Mouse (Mus musculus) layer of hippocampus, adult 9-10 months (tissue): ENCODE data around the gene Gpr55.

Experiments used
- DNase-seq: peaks from one replicate; pipeline ENCODE4 v3.0.0; 2022; ENCODE audit warnings: low spot score

Gpr55 gene

DNA sequence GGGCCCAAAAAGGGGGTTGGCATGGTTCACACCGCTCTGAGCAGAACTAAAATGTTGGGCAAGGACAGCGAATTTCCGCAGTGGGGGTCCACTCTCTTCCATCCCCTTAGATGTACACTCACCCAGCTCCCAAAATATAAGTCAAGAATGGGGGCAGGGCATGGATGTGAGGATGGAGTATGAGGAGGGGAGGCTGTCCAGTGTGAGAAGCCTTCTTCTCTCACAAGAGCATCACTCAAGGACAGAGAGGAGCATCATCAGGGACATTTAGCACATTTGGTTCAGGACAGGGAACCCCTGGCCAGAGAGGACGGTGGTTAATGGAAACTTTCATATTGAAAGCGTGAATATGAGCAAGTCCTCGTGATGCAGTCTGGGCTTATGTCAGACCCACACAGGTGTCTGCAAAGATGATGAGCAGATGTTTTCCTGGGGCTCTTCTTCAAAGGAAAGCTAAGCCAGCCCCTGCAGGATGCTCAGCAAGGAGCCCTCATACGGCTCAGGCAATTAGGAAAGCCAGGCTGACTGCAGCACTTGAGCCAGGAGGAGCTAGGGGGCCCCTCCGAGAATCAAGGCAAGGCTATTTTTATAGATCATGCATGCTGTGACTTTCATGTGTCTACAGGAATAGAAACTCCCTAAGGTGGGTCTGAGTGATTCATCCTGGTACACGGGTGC lies 2.7 kb downstream of the Gpr55 start:
- DNase-seq: no peak

DNA sequence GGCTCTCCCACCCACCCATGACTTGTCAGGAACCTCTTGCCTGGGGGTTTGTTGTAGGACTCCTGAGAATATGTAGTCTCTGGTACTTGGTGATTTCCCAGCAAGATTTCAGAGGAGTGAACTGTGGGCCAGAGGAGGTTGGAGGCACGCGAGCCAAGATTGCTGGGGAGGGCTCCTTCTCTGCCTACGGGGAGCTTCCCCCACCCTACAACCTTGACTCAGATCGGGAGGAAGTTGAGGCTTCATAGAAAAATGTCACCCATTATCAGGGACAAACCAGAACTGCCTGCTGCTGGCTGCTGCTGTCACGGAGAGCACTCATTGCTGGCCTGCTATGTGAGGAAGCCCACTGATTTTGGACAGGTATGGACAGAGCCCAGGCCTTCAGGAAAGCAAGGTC lies 3.5 kb downstream of the Gpr55 start:
- no peak for DNase-seq

DNA sequence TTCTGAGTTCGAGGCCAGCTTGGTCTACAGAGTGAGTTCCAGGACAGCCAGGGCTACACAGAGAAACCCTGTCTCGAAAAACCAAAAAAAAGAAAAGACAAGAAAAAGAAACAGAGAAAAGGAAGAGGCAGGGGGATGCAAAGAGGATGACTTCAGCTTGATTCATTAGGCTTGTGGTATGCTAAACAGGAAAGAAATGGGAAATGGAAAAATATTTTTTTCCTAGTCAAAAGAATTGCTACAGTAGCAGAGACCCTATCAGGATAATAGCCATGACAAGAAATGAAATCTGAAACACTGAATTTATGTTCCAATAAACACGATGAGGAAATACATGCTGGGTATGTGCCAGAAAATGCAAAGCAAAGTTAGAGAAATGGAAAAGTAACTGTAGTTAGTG lies 5.7 kb downstream of the Gpr55 start:
- no peak for DNase-seq

DNA sequence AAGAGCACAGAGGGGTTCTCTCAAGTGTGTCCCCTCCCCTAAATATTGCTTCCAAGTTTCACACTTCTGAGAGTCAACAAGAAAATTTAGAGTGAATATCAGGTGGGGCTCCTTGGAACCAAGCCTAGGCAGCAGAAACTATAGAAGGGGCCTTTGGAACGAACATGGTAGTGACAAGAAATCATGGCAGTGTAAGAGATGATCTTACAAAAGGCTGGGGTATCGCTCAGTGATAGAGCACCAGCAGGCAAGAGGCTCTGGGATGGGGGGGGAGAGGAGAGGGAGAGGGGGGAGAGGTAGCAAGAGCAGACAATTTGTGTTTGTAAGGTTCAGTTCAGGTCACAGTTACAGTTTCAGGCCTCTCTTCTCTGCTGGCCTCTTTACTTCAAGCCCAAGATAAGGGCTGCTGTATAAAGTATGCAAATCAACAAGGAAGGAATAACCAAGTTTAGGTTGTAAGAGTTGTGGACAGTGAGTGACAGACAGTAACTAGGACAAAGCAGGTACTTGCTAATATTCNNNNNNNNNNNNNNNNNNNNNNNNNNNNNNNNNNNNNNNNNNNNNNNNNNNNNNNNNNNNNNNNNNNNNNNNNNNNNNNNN lies 11.6 kb downstream of the Gpr55 start:
- no peak for DNase-seq

DNA sequence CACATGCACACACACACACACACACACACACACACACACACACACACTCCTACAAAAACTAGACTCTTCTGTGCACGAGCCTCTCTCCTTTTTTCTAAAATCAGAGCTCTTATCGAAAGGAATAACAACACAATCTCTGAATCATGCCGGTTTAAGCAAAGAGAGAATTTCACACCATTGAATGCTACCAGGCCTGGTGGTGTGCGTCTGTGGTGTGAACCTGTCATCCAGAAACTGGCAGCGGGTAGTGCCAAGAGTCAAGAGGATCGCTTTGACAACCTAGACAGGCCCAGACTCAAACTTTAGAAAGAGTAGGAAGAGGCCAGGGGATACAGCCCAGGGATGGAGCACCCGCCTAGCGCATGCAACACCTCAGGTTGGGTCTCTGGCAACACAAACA lies 18.5 kb downstream of the Gpr55 start:
- no peak for DNase-seq

DNA sequence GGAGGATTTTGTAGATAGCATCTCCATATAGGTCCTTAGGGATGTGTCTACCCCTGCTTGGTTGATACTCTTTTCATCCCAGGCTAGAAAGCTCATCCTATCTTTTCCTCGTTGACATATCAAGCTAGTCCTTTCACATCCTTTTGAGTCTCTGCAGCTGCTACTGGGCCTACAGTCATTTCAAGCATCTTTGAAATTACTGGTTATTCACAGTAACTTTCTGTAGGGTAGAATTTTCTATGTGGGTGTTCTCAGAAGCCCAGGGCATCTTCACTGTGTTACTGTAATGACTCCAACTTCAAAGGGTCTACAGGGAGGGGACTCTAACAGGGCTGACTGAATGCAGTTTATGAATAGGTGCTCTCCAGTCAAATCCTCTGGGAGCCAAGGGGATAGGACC lies 23.5 kb downstream of the Gpr55 start:
- no peak for DNase-seq

DNA sequence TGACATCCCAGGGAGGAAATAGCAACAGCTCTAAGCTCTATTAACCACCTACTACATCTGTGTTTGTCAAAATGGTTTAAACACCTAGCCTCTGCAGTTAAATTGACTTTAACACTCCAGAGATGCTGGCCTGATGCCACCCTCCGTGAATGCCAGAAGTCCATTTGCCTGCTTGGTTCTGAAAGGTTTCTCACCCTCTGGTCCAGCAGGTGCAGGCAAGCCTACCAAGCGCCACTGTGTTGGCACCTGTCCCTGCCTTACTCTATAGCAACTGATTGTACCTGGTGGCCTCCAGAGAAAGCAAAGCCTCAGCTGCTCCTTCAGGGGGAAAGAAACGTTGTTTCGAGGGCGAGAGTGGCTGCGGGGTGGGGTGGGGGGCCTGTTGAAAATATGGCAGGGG lies 24.5 kb downstream of the Gpr55 start:
- DNase-seq: no peak

DNA sequence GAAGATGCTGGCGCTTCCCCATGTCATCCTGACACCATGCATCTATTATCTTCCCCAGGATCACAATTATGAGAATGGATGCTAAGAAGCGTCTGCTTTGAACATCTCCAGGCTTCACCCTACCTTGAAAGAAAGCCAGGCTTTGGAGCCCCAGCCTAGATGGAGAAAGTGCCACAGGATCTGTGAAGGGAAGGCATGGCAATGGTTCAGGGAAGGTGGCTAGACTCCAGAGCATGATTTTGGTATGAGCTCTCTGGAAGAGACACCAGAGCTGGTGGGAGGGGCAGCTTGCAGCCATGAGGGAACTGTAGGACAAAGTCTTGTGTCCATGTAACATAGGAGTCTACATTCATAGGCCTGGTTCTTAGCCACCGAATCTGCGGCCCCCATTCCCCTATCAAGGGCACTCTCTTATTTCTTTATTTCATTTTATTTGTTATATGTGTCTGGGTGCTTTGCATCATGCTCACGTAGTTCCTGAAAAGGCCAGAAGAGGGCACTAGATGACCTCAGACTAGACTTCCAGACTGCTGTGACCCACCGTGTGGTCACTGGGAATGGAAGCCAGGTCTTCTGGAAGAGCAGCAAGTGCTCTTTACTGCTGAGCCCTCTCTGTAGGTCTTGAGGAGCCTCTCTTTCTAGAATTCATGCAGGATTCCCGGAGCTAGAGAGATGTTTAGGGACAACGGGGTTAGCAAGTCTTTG lies 25.5 kb downstream of the Gpr55 start:
- no peak for DNase-seq

DNA sequence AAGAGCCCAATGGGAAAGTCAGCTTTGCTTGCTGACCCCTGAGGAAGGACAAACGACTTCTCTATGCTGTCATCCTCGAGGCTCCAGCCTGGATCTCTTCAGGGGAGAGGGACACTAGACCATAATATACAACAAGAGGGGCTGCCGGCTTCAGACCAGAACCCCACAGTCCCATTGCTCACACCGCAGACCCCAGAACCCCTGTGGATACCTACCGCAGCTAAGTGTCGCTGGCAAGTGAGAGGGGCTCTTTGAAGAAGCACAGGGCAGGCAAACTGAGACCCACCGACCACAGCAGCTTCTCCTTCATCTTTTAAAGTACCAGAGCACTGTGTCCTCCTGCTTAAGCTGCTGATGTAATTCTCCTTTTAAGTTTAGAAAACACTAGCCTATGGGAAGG lies 26.2 kb downstream of the Gpr55 start:
- DNase-seq: no peak

DNA sequence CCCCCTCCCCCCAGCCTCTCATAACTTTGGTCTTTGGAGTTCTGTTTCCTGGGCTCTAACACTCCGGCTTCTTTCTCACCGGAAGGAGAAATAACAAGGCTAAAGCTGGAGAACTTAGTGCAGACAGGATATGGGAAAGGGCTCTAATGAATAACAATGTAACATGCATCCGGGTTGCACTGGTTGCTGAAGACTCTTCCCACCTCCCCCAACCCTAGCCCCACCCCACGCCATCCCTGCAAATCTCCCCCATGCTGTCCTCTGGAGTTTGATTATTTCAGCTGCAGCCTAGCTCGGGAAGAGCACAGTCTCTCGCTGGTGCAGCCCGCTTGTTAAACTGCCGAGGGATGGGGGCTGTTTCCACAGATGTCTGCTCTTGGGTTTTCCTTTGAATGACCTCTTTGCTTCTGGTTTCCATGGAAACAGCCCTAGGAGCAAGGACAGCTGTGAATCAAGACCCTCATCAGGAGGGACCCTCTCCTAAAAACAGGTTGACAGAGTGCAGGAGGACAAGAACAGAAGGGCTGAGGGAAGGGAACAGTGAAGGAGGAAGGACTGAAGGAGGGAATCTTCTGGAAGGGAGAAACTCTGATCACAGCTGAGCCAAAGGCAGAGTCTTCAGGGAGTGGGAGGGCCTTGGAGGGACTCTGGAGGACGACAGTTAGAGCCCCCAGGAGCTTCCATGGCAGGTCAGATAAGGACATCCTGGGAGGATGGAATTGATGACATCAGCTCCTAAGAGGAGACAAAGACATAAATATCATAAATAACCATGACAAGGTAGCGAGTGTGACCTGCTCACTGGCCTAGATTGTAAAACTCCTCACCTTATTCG lies 27.0 kb downstream of the Gpr55 start:
- no peak for DNase-seq

DNA sequence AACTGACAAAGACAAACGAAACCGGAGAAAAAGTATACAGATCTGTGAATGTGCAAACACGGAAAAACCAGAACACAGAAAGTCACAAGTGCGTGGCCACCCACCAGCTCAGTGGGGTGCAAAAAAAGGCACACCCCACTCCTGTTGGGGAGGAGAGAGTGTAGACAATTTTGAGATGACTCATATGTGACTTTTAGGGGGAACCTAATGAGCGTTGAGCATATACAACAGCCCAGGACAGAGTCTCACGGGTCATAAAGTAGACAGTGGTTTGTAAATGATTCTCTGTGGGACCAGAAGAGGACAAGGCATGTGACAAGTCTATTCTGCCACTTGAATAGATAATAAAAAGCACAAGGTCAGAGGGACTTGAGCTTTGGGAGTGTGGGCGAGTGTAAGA lies 27.6 kb downstream of the Gpr55 start:
- DNase-seq: no peak

DNA sequence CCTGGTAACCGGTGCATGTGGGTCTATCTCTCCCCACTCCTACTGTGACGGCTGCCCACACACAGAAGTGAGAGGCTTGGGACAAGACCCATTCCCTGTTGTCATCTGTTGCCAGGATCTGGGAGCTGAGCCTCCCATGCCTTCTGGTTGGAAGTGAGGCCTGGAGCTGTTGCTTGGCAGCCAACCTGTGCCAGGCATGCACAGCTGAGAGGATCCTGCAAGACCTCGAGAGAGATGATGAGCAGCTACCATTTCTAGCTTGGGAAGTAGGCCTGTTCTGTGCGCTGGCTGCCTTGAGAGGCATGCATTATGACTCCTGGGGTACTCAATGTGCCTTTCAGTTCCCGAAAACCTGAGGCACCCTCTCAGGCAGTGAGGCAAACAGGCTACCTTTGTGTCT lies 29.6 kb downstream of the Gpr55 start:
- no peak for DNase-seq

DNA sequence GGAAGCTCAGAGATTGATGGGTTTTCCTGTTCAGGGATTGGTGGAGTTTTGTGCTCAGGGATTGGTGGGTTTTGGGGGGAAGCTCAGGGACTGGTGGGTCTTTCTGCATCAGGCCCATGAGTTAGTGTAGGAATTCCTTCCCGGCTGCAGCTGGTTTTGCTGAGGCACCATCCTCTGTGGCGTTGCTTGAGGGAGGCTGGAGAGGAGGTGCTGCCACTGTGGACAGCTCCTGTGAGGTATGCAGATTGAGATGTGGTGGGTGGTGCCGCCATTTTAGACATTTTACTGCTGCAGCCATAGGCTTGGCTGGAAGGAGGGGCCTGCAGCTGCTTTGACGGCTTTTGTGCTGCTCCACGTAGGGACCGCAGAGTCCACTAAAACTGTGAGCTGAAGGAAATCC lies 31.4 kb downstream of the Gpr55 start:
- DNase-seq: no peak

DNA sequence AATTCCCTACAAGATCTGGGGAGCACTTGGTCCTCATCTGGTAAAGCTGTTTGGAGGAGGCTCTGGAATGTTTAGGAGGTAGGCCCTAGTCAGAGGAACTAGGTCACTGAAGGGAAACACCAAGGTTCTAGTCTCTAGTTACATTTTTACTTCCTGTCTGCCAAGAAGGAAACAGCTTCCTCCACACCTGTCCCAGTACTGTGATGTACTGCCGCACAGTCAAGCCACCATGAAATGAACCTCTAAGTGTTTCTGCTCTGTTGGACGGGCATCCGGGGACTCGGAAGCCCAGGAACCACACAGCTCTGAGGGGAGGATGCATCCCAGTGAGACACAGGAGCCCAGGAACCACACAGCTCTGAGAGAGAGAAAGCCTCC lies 32.1 kb downstream of the Gpr55 start:
- no peak for DNase-seq

DNA sequence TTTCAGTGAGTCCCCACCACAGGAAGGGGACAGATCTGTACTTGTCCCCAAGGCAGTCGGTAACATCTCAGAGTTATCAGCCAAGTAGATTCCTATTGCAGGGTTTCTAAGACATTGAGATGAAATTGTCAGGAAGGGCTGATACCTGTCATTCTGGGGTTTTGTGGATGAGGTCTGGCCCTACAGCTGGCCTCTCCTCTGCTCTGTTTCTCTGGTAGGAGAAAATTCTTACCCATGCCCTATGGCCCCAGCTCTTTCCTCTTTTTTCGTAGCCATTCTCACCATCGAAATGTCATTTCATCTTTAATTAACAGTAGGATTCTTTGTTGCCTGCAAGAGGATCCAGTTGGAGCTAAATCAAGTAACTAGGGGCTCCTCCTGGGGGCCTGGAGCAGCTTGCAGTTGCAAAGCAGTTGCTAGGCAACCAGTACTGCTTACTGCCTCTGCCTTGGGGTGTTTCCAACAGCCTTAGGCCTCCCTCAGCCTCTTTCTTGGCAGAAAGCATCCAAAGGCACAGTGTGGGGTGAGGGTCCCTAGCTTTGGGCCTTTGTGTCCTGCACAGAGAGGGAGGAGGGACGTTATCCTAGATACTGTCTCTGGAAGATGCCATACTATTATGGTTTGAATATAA lies 32.6 kb downstream of the Gpr55 start, which contains the start of gene 4933407L21Rik:
4933407L21Rik (plus strand) TSS at position 427 of the 631 bp plus-strand sequence.
- DNase-seq: peak; percentile 67

DNA sequence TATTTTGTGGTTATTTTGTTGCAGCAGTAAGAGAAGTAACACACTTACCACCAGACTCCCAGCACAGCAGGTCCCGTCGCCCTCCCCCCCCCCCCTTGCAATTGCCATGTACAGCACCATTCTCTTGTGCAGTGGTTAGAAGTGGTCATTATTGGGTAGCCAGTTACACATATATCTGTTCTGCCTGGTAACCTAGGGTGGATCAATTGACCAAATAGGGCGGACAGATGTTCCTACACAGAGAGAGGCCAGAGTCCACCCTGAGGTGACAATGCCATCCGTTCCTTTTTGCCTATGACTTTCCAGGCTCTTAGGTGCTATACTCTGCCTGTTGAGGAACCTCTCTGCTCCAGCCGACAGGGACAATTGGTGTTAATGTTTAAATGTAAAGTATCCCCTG lies 35.6 kb downstream of the Gpr55 start:
- no peak for DNase-seq

DNA sequence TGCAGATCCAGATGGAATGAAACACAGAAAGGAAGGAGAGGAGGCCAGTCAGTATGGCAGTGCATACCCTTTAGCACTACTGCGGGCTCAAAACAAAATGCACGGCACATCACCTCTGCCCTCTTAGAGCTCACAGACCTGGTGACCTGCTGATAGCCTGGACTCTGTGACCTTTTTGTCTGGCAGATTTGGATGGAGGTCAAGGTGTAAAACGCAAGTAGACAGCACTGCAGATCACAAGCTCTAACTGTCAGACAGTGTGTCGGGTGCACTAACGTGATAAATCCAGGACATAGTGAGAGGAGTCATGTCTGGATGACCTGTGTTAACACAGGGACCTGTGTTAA lies 38.0 kb downstream of the Gpr55 start:
- no peak for DNase-seq

DNA sequence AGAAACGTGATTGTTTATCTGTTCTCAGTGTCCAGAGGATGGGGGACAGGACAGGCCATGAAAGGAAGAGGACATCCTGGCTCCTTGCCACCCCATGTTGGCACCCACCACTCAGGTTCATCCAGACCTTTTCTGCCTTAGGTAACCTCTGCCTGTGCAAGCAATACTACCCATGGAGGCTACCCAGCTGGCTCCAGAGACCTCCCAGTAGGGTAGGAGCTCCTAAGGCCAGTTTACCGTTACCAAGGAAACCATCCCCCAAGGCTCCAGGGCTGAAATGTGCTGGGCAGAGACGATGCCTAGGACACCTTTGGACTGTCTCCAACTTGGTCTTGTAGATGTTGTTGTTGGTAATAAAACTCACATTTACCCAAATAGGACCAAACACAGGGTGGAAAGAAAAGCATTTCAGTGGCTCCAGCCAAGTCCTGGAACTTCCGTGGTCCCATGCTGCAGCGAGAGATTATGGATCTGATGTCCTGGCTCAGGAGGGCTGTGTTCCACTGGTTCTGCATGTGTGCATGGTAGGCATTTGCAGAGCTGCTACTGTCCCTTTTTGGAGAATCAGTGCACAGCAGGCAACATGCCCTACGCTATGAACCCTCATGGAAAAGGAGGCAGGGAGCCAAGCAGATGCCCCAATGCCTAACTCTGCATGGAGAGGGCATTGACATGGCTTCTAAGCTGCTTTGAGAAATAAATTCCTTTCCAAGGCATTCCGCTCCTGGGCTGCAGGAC lies 38.5 kb downstream of the Gpr55 start:
- no peak for DNase-seq

DNA sequence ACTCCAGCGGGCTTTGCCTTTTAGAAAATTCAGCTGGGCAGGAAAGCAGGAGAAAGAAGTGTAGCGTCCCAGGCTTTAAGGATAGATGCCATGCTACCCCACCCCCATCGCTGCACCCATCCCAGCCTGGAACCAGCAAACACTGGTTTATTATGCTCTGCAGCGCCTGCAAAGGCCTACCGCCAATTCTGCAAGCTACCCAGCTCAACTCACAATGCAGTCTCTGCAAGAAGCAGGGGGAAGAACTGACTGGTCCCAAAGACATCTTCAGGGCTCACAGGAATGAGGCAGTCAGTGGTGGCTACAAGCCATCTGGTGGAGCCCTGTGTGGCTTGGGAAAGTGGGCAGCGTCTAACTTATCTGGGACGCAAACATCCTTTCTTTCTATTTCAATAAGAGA lies 39.1 kb downstream of the Gpr55 start:
- DNase-seq: no peak

DNA sequence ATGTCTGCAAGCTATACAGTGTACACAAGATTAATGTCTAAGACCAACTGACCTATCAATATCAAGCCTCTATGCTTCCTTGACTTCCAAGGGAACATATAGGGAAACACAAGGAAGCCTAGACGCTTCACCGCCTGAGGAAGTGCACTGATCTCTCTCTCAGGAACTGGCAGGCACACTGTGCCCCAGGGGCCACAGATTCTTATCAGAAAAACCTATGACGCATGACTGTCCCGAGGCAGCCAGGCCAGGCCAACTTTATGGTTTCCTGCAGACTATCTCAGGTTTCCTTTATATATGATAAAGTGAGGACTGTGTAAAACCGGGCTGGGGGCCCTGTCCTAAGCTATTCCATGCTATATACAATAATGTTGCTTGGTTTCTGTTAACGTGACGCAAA lies 41.2 kb downstream of the Gpr55 start:
- DNase-seq: no peak

DNA sequence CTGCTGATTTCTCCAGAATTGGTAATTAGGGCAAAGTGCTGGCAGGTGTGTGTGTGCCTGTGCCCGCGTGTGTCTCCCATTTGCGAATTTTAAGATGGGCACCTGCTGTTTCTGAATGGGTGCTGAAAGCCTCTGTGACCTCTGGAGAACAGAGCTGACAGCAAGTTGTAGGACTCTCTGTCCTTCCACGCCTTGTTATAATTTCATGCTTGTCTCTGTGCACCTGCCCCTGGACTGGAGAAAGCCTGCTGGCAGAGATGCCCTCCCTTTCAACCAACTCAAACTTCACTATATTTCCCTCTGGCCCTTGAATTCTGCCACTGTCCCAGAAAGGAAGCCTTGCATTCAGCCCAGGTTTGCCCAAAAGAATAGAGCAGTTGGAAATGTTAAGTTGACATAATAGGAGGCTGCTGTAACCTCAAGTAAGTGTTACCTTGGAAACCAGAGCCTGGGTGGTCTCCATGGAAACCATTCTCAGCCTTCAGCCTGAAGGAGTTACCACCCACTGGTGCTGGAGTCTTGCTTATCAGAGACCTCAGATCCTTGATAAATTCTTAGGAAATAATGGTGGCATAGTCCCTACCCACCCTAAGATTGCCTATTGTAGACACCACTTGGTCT lies 43.9 kb downstream of the Gpr55 start:
- no peak for DNase-seq
